Mouse (Mus musculus): Measurements from ENCODE around the gene Adamts16. TPM values are rescaled to one million over a fixed set of nuclear protein-coding genes. Genes with fewer than 3 reads are reported as not detected.

The Adamts16 gene
- polyA plus RNA-seq, 1 experiment from 2014 or later: 0.38 TPM

GRCm38 (mm10) chr13:70718814-70719213 lies 122.8 kb downstream of the Adamts16 start:
- H3K4me1 ChIP-seq: peaks cover under 1% of the 10 kb centered on the region; the same call in 1 of the 2 replicates
- H3K9me3 ChIP-seq: no peaks in the 10 kb centered on the region
- no peak overlapping the region for H3K4me3 ChIP-seq
- no peak for DNase-seq (ENCODE audit: low spot score)
- 0 out of 2 replicates have a peak, but pooled peaks cover 7% of the 10 kb centered on the region for H3K27me3 ChIP-seq (ENCODE audit: insufficient read depth, poor library complexity, severe bottlenecking)
- no peak overlapping the region for H3K27ac ChIP-seq
- 83% methylated on average over 2 of the region's 2 CpGs for WGBS
- H3K36me3 ChIP-seq: no peaks in the 10 kb centered on the region

GRCm38 (mm10) chr13:70716022-70716421 lies 125.6 kb downstream of the Adamts16 start:
- H3K36me3 ChIP-seq: no peaks in the 10 kb centered on the region
- no peak overlapping the region for H3K4me3 ChIP-seq
- DNase-seq (ENCODE audit: low spot score): no peak
- 0 out of 2 replicates have a peak, but pooled peaks cover 7% of the 10 kb centered on the region for H3K27me3 ChIP-seq (ENCODE audit: insufficient read depth, poor library complexity, severe bottlenecking)
- no peaks in the 10 kb centered on the region for H3K4me1 ChIP-seq
- H3K9me3 ChIP-seq: no peaks in the 10 kb centered on the region
- no peak overlapping the region for H3K27ac ChIP-seq
- 66% methylated on average over 5 of the region's 5 CpGs for WGBS

GRCm38 (mm10) chr13:70714081-70714775 lies 127.4 kb downstream of the Adamts16 start:
- 84% methylated on average over 7 of the region's 7 CpGs for WGBS
- no peaks in the 10 kb centered on the region for H3K4me1 ChIP-seq
- 0 out of 2 replicates have a peak, but pooled peaks cover 7% of the 10 kb centered on the region for H3K27me3 ChIP-seq (ENCODE audit: insufficient read depth, poor library complexity, severe bottlenecking)
- no peaks in the 10 kb centered on the region for H3K9me3 ChIP-seq
- no peaks in the 10 kb centered on the region for H3K36me3 ChIP-seq
- no peak for DNase-seq (ENCODE audit: low spot score)
- H3K27ac ChIP-seq: no peak overlapping the region
- H3K4me3 ChIP-seq: no peak overlapping the region

- no peak for DNase-seq (ENCODE audit: low spot score)
- H3K27ac ChIP-seq: no peak overlapping the region
- WGBS: 65% methylated on average over 5 of the region's 5 CpGs
Observed at GRCm38 (mm10) chr13:70713331-70713730, 128.3 kb downstream of the Adamts16 start.

GRCm38 (mm10) chr13:70707158-70707854 lies 134.3 kb downstream of the Adamts16 start:
- no peak for DNase-seq (ENCODE audit: low spot score)
- Histone ChIP-seq H3K36me3 (no peaks in the 10 kb centered on the region), H3K27me3 (ENCODE audit: insufficient read depth, poor library complexity, severe bottlenecking) (no peaks in the 10 kb centered on the region), H3K4me1 (peaks cover 5% of the 10 kb centered on the region; the same call in 1 of the 2 replicates), H3K27ac (no peak overlapping the region), H3K9me3 (no peaks in the 10 kb centered on the region), H3K4me3 (no peak overlapping the region)
- 84% methylated on average over 5 of the region's 5 CpGs for WGBS

More at GRCm38 (mm10) chr13:70713331-70713730, 128.3 kb downstream of the Adamts16 start:
- H3K4me3 ChIP-seq: no peak overlapping the region
- H3K36me3 ChIP-seq: no peaks in the 10 kb centered on the region
- no peaks in the 10 kb centered on the region for H3K4me1 ChIP-seq
- H3K9me3 ChIP-seq: no peaks in the 10 kb centered on the region
- H3K27me3 ChIP-seq (ENCODE audit: insufficient read depth, poor library complexity, severe bottlenecking): 0 out of 2 replicates have a peak, but pooled peaks cover 7% of the 10 kb centered on the region

- WGBS: 37% methylated on average over 4 of the region's 4 CpGs
- H3K9me3 ChIP-seq: no peaks in the 10 kb centered on the region
- H3K36me3 ChIP-seq: no peaks in the 10 kb centered on the region
- no peak overlapping the region for H3K4me3 ChIP-seq
- peaks cover 5% of the 10 kb centered on the region; the same call in 1 of the 2 replicates for H3K4me1 ChIP-seq
- no peak overlapping the region for H3K27ac ChIP-seq
- DNase-seq (ENCODE audit: low spot score): no peak
- H3K27me3 ChIP-seq (ENCODE audit: insufficient read depth, poor library complexity, severe bottlenecking): no peaks in the 10 kb centered on the region
Observed at GRCm38 (mm10) chr13:70702904-70703303, 138.7 kb downstream of the Adamts16 start.

GRCm38 (mm10) chr13:70698812-70699387 lies 142.7 kb downstream of the Adamts16 start:
- H3K36me3 ChIP-seq: no peaks in the 10 kb centered on the region
- H3K27ac ChIP-seq: no peak overlapping the region
- no peak overlapping the region for H3K4me3 ChIP-seq
- no peaks in the 10 kb centered on the region for H3K27me3 ChIP-seq (ENCODE audit: insufficient read depth, poor library complexity, severe bottlenecking)
- WGBS: 78% methylated on average over 4 of the region's 4 CpGs
- H3K9me3 ChIP-seq: no peaks in the 10 kb centered on the region
- H3K4me1 ChIP-seq: peaks cover 5% of the 10 kb centered on the region; the same call in 1 of the 2 replicates
- no peak for DNase-seq (ENCODE audit: low spot score)

GRCm38 (mm10) chr13:70689452-70689960 lies 152.1 kb downstream of the Adamts16 start:
- Histone ChIP-seq H3K27me3 (ENCODE audit: insufficient read depth, poor library complexity, severe bottlenecking) (0 out of 2 replicates have a peak, but pooled peaks cover 3% of the 10 kb centered on the region), H3K4me1 (peaks cover 4% of the 10 kb centered on the region; the same call in 1 of the 2 replicates), H3K27ac (no peak overlapping the region), H3K9me3 (no peaks in the 10 kb centered on the region), H3K36me3 (no peaks in the 10 kb centered on the region), H3K4me3 (no peak overlapping the region)
- DNase-seq (ENCODE audit: low spot score): no peak
- WGBS: 45% methylated on average over 2 of the region's 2 CpGs

GRCm38 (mm10) chr13:70685825-70686224 lies 155.8 kb downstream of the Adamts16 start:
- no peaks in the 10 kb centered on the region for H3K9me3 ChIP-seq
- H3K36me3 ChIP-seq: no peaks in the 10 kb centered on the region
- peaks cover 4% of the 10 kb centered on the region; the same call in 1 of the 2 replicates for H3K4me1 ChIP-seq
- 63% methylated on average over 5 of the region's 5 CpGs for WGBS
- H3K27ac ChIP-seq: no peak overlapping the region
- no peak for DNase-seq (ENCODE audit: low spot score)
- H3K27me3 ChIP-seq (ENCODE audit: insufficient read depth, poor library complexity, severe bottlenecking): no peaks in the 10 kb centered on the region
- H3K4me3 ChIP-seq: no peak overlapping the region

- Histone ChIP-seq H3K27ac (no peak overlapping the region), H3K4me1 (peaks cover 4% of the 10 kb centered on the region; the same call in 1 of the 2 replicates), H3K4me3 (no peak overlapping the region), H3K9me3 (no peaks in the 10 kb centered on the region), H3K27me3 (ENCODE audit: insufficient read depth, poor library complexity, severe bottlenecking) (no peaks in the 10 kb centered on the region), H3K36me3 (no peaks in the 10 kb centered on the region)
- WGBS: 74% methylated on average over 7 of the region's 7 CpGs
- DNase-seq (ENCODE audit: low spot score): no peak
Observed at GRCm38 (mm10) chr13:70684976-70685609, 156.5 kb downstream of the Adamts16 start.

- Histone ChIP-seq H3K27me3 (ENCODE audit: insufficient read depth, poor library complexity, severe bottlenecking) (no peaks in the 10 kb centered on the region), H3K4me3 (no peak overlapping the region), H3K4me1 (peaks cover 4% of the 10 kb centered on the region; the same call in 1 of the 2 replicates), H3K36me3 (no peaks in the 10 kb centered on the region), H3K27ac (no peak overlapping the region), H3K9me3 (no peaks in the 10 kb centered on the region)
- 76% methylated on average over 7 of the region's 7 CpGs for WGBS
- no peak for DNase-seq (ENCODE audit: low spot score)
Observed at GRCm38 (mm10) chr13:70681411-70682183, 160.0 kb downstream of the Adamts16 start.

GRCm38 (mm10) chr13:70680316-70680715 lies 161.3 kb downstream of the Adamts16 start:
- H3K27ac ChIP-seq: no peak overlapping the region
- no peak overlapping the region for H3K4me3 ChIP-seq
- no peak for DNase-seq (ENCODE audit: low spot score)
- H3K36me3 ChIP-seq: no peaks in the 10 kb centered on the region
- no peaks in the 10 kb centered on the region for H3K9me3 ChIP-seq
- no peaks in the 10 kb centered on the region for H3K4me1 ChIP-seq
- 81% methylated on average over 3 of the region's 3 CpGs for WGBS
- H3K27me3 ChIP-seq (ENCODE audit: insufficient read depth, poor library complexity, severe bottlenecking): no peaks in the 10 kb centered on the region

Measured in heart, embryonic 10.5 days (tissue).